Mouse (Mus musculus): ENCODE data around the gene H2afx.
"Not testable (repeated sequence)": the region's sequence is repeated elsewhere in the genome, so short reads cannot be mapped to it uniquely, and the experiment has no call there.

Gene H2afx

GRCm38 (mm10) chr9:44341487-44341886 is 7.0 kb downstream of the H2afx start:
- no peak for DNase-seq (ENCODE audit: low read depth)

GRCm38 (mm10) chr9:44342173-44342572 is 7.7 kb downstream of the H2afx start:
- DNase-seq (ENCODE audit: low read depth): no peak

DNA sequence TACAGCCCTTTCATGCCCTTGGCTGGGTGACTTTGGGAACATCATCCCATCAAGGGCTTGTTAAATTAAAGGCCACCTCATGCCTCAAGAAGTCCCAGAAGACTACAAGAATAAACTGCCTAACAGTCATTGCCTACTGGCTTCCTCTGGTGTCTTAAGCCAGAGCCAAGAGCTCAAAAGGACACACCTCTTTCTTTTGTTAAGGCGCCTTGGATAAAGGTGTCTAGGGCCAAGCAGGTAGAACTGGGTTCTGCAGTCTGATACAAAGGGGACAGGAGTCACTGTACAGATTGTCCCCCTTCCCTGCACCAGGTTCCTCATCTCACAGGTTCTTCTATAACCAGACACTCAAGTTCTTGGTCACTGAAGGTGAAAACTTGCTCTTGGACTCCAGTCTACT is 8.1 kb downstream of the H2afx start:
- no peak for DNase-seq (ENCODE audit: low read depth)

- DNase-seq (ENCODE audit: low read depth): no peak
These were observed 8.8 kb downstream of the H2afx start for GRCm38 (mm10) chr9:44343290-44343689.

GRCm38 (mm10) chr9:44343781-44344421 is 9.4 kb downstream of the H2afx start, which contains the start of gene Hmbs:
Gene Hmbs (minus strand): TSS chr9:44344228.
- DNase-seq (ENCODE audit: low read depth): peak; percentile 95

DNA sequence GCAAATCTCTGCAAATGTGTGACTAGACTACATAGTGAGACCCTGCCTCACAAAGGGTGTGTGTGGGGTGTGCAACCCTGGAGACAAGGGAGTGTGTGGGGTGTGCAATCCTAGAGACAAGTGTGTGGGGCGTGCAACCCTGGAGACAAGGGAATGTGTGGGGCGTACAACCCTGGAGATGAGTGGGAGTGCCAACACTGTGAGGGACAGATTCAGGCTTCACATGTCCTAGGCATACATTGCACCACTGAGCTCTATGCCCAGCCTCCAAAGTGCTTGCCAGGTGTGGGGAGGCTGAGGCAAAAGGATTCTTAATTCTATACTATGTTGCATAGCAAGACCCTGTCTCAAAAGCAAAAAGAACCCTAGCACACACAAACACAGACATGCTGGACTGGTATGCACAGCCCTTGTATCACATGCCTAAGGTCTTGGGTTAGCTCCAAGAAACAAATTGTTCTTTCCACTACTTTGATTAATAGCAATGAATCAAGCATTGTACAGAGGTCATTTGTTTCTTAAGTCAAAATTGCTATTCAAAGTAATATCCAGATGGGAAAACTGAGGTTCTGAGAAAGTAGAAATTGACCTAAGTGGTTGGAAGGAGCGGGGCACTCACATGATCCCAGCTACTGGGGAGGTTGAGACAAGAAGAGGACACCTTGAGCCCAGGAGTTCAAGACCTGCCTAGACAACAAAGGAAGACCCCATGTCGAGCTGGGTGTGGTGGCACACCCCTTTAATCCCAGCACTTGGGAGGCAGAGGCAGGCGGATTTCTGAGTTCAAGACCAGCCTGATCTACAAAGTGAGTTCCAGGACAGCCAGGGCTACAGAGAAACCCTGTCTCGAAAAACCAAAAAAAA is 11.3 kb downstream of the H2afx start:
- no peak for DNase-seq (ENCODE audit: low read depth)

DNA sequence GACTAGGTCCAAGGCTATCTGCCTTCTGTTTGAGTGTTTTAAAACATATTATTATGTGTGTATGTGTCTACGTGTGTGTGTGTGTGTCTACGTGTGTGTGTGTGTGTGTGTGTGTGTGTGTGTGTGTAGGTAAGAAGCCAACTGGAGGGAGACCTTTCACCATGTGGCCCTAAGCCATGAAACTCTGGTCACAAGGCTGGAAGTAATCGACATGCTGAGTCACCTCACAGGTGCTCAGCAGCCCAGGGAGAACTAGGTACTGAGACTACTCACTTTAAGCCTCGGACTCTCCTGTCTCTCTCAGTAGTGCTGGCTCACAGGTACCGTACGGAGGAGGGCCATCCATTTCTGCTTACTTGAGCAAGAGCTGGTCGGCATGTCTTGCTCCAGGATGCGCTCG is 12.7 kb downstream of the H2afx start:
- no peak for DNase-seq (ENCODE audit: low read depth)

DNA sequence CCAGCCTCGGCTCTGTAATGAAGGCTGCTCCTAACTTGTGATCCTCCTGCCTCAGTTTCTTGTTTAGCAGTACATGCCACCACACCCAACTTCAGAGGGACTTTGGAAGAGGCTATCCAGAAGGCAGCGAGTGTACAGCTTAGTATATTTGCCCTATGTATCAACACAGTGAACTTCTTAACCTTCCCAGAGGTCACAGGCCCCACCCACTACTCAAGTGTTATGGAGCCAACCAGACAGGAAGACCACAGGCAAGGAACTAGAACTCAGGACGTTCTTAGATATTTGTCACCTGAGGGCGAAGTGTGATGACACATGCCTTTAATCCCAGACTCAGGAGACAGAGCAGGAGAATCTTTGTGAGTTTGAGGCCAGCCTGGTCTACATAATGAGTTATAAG is 13.1 kb downstream of the H2afx start:
- DNase-seq (ENCODE audit: low read depth): no peak

DNA sequence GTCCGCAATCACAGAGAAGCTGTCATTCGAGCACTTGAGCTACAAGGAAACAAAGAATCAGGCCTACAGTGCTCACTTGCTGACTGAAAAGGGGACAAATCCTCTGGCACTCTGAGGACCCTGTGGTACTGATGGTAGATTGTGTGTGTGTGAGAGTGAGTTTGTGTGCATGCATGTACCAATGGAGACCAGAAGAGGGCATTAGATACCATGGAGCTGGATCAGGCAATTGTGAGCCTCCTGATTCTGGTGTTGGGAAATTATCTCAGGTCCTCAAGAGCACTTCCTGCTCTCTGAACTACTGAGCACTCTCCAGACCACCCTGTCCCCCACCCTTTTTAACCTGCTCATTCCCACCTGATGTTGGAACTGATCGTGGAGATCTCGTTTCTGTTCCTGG is 14.1 kb downstream of the H2afx start:
- DNase-seq (ENCODE audit: low read depth): no peak

GRCm38 (mm10) chr9:44351396-44351795 is 16.9 kb downstream of the H2afx start:
- DNase-seq (ENCODE audit: low read depth): no peak

DNA sequence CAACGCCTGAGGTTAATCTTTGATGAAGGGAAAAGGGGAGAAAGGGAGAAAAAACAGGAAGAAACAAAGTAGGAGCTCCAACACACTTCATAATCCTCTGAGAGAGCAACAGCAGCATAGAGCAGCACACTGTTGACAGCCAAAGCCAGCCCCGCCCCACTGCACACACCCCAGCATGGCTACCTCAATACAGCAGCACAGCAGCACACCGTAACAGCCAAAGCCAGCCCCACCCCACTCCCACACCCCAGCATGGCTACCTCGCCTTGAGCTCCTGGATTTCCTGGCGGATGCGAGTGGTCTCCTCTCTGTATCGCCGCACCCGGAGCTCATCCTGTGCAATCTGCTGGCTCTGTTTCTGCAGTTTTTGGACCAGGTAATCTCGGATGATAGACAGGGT is 17.8 kb downstream of the H2afx start:
- no peak for DNase-seq (ENCODE audit: low read depth)

- DNase-seq (ENCODE audit: low read depth): no peak
These were observed 18.6 kb downstream of the H2afx start for GRCm38 (mm10) chr9:44353142-44353541.

GRCm38 (mm10) chr9:44357207-44357606 is 22.7 kb downstream of the H2afx start:
- peak; percentile 77 for DNase-seq (ENCODE audit: low read depth)

DNA sequence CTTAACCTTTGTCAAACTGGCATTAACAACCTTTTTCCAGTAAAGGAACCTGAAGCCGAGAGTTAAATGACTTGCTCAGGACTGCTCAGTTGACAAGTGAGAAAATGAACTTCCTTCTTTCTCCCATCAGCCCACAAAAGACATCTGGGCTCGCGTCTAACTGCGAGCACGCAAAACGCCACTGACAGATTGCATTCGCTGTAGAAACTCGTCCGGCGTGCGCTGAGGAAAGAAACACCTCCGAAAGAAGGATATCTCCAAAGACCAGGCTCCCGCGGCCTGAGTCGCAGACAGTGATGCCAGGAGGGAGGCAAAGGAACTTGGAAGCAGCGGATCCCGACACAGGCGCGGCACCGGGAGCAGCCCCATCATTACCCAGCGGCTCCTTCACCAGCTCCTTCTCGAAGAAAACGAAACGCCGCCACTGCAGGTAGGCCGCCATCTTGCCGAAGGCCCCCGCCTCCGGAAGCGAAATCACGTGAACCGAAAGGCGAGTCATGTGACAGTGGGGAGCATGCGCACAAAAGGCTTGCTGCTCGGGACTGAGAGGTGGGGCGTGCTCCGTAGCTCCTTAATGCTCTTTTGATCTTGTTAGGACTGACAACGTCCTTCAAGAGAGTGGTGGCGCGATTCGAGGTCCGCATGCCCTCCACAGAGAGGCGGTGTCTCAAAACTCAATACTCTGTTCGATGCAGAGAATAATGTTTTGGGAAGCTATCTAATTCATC is 26.9 kb downstream of the H2afx start, which contains the start of gene Vps11:
Vps11 (minus strand) TSS at position 481 of the 728 bp plus-strand sequence.
- peak; percentile 99 for DNase-seq (ENCODE audit: low read depth)

GRCm38 (mm10) chr9:44361931-44362330 is 27.4 kb downstream of the H2afx start:
- DNase-seq (ENCODE audit: low read depth): not testable (repeated sequence)

DNA sequence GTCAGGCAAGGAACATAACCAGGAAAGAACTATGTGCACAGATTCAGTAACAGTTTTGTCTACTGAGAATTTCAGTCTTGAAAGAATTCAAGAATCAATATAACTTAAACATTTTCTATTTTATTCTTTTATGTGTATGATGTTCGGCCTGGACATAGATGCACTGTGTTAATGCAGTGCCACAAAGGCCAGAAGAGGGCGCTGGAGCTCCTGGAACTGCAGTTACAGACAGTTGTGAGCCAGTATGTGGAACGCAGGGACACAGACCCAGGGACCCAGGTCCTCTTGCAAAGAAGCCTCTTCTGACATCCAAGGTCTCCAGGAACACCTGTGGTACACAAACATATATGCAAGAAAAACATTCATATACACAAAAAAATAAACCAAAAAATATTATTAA is 30.0 kb downstream of the H2afx start:
- DNase-seq (ENCODE audit: low read depth): peak; percentile 69

DNA sequence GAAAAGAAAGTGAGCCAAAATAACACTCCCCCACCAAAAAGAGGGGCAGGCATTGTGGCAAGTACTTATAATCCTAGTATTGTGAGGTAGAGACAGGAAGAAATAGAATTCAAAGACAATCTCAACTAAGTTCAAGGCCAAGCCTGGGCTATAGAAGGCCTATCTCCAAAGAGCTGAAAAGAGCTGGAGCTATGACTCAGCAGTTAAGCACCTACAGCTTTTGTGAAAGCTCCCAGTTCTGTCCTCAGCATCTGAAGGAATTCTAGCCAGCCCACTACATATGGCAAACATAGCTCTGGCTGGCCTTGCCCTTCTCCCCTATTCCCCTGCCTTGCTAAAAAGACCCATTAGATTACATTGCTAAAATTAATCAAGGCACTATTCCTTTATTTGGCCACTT is 38.9 kb downstream of the H2afx start:
- DNase-seq (ENCODE audit: low read depth): no peak

DNA sequence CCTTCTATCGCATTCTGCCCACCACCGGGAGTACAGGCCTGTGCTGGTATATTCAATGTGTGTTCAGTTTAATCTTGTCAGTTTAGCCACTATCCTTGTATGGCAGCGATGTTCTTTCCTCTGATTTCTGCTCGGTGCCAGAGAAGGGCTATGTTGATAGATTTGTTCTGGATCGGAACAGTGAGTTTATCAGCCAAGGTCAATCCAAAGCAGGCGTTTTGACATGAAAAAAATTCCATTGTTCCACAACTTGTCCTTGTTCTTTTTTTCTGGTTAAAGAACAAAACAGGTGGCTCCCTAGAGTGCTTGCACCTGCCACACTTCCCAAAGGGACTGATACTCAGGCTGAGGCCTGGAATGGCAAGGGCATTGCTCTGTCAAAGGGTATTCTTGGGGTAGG is 41.6 kb downstream of the H2afx start:
- no peak for DNase-seq (ENCODE audit: low read depth)

DNA sequence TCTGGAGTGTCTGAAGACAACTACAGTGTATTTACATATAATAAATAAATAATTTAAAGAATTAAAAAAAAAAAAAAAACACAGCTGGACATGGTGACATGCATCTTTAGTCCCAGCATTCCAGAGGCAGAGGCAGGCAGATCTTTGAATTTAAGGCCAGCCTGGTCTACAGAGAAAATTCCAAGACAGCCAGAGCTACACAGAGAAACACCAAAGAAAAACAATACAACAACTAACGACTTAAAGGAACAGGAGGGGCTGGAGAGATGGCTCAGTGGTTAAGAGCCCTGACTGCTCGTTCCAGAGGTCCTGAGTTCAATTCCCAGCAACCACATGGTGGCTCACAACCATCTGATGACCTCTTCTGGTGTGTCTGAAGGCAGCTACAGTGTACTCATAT is 42.8 kb downstream of the H2afx start:
- not testable (repeated sequence) for DNase-seq (ENCODE audit: low read depth)

GRCm38 (mm10) chr9:44378153-44378730 is 43.7 kb downstream of the H2afx start:
- peak; percentile 75 for DNase-seq (ENCODE audit: low read depth)

DNA sequence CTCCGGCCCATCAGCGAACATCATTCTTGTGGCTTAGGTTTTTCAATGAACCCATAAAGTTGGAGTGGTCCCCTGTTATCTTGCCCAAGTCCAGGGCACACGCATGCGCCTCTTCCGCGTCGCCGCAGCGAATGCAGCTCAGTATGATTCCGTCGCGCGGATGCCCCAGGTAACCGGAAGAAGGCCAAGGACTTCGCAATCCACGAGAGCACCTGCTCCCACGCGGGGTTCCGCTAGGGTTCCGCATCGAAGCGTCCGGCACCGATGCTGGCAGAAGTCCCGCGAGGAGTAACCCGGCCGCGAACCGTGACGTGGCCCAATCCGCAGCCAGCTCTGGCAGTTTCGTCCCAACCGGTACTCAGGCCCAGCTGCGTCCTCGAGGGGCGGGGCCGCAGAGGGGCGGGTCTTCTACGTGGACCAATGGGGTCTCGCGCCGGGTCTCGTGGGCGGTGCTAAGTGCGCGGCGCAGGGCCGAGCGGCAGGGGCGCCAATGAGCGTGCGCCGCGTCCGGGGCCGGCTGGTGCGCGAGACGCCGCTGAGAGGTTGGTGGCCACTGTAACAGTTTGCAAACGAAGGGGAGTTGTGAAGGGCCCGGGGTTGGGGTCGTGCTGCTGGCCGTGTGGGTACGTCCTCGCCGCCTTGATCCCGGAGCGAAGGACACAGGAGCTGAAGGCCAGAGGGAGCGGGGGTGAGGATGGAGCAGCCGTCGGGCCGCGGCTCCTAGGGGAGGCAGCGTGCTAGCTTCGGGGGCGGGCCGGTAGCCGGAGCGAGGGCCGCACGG is 44.8 kb downstream of the H2afx start, which contains the start of gene Hyou1:
Hyou1 (plus strand) TSS at position 437 of the 781 bp plus-strand sequence.
- DNase-seq (ENCODE audit: low read depth): peak; percentile 99
